Mouse (Mus musculus) erythroid progenitor cell, adult 5-6 weeks (primary cell): Measurements from ENCODE around the gene Igfbp3. TPM values are rescaled to one million over a fixed set of nuclear protein-coding genes. Genes with fewer than 3 reads are reported as not detected.

Experiments
- ATAC-seq: replicated peaks from 2 replicates; pipeline ENCODE4 v1.8.0; 2016; ENCODE audit warnings: moderate number of reproducible peaks, mild to moderate bottlenecking, moderate TSS enrichment, inconsistent platforms; ENCODE audit not compliant: poor library complexity, low FRiP score, severe bottlenecking
- total RNA-seq, 2 experiments: library from RNA; stranded (forward) in 1 of 2; stranded (reverse) in 1 of 2; fragments of 150-400 nt in 1 of 2; fragments of 186-747, 209-891 nt in 1 of 2; gene quantifications; 2 replicates each; pipeline versions ENCODE4 v1.2.3 to v1.2.4; 2015 to 2017; ENCODE audit warnings: low replicate concordance in 2 of 2

Gene Igfbp3
- total RNA-seq, 2 experiments from 2014 or later: not detected

DNA sequence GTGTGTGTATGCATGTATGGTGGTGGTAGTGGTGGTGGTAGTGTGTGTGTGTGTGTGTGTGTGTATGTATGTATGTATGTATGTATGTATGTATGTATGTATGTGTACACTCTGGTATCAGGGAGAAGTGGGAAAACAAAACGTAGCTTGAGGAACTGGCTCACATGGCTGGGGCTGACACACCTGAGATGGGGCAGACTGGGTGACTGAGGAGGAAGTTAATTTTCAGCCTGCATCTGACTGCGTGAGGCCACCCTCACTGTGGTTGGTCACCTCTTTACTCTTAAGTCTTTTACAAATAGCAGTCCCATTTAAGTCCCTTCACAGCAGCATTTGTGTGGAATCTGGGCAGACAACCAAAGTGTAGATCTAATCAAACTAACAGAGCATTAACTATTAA is 34.4 kb downstream of the Igfbp3 start:
- ATAC-seq: no peak

DNA sequence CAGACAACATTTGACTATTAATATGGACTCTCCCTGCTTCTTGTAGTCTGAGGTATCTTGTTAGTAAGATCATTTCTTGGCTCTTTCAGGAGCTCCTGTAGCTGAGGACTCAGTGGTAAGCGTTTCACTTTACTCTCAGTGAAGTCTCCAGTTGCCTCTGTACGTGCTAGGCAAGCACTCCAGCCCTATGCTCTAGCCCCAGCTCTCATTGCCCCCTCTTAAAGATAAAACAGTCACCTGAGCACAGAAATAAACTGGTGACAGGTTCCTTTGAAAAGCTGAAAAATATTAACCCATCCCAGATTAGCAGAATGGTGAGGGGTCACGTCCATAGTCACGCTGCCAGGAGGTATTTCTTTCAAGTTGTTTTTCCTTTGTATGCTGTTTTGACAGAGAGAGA is 35.0 kb downstream of the Igfbp3 start:
- ATAC-seq: no peak

DNA sequence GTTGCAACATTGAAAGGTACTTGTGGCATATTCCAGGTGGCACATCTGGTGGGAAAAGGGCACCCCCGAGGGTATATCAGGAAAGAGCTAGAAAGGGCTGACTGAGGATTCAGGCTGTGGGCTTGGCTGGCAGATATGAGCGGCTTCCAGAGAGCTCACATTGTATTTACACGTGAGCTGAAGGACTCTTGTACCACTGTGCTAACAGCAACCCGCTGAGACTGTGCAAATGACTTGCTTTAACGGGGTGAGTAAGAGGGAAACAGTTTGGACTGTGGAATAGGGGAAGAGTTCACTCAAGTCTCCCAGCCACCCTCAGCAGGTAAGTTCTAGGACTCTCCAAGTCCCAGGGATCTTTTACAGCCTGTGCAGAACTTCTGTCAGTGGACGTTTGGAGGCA is 40.1 kb downstream of the Igfbp3 start:
- ATAC-seq: no peak

DNA sequence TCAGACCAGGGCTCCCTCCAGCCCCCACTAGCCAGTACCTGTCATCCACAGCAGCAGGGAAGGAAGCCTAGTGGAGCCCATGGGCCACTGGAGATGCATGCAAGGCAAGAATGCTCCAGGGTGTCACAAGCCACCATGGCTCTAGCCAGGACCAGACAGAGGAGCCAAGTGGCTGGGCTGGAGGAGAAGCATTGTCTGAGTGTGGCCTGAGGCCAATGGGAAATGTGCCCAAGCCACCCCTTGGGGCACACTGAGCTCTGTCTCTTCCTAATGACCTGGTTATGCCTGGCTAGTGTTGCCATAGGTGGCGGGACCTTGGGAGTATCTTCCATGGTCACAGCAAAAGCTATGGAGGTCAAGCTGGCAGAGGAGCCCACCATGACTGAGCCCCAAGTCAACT is 44.1 kb downstream of the Igfbp3 start:
- no peak for ATAC-seq

DNA sequence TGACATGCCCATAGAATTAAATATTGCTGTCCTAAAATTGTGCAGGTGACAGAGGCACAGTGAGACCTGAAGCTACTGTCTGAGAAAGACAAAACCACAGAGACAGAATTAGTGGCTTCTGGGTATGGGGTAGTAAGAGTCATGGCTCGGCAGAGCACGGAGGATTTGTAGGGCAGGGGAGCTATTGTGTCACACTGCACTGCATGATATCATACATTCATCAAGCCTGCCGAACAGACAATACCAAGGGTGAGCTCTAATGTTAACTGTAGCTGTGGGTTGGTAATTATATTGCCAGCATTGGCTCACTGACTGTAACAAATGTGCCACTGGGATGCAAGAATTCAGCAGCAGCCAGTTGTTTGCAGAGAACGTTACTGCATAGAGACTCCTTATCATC is 49.3 kb downstream of the Igfbp3 start:
- ATAC-seq: no peak

DNA sequence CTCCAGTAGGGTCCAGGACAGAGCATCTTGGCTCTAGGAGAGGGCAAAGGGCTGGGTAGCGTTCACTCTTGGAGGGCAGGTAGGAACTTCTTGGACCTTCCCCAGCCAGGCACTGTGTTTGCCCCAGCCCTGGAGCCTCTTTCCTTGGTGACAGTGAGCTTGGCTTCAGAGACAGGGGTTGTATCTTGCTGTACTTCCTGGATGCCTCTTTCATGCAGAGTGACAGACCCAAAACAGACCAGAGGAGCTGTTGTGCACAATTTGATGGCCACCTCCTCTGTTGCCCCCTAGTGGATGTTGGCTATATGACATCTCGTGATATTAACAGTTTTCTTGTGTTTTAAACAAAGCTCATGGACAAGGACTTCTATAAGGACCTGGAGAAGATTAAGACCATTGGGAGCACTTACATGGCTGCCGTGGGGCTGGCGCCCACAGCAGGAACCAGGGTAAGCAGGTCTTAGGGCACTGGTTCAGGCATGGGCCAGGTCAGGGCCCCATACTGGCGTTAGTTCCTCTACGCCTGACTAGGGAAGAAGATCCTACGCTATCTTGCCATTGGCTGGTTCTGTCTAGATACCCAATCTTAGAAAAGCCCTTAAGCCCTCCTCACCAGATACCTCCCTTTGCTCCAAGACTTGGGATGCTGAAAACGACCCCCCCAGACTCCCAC is 52.1 kb downstream of the Igfbp3 start:
- ATAC-seq: no peak

DNA sequence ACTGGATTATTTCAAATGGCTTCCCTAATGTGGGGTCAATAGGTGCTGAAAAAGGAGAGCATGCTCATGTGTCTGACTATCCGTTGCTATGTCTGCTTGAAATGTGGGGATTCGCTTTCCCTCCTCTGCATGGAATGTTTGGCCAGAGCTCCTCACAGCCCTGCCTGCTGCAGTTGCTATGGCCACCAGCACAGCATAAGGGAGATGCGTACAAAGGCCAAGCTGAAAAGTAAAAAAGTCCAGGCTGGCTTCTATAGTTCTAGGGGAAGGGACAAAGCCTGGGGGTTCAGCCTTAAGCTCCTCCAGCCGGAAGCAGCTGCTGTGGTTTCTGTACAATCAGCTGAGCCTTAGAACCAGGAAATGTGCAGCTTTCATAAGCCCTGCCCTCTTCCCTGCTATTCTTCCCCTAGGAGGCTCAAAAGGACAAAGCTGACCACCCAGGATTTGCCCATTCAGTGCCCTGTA is 53.1 kb downstream of the Igfbp3 start:
- no peak for ATAC-seq

DNA sequence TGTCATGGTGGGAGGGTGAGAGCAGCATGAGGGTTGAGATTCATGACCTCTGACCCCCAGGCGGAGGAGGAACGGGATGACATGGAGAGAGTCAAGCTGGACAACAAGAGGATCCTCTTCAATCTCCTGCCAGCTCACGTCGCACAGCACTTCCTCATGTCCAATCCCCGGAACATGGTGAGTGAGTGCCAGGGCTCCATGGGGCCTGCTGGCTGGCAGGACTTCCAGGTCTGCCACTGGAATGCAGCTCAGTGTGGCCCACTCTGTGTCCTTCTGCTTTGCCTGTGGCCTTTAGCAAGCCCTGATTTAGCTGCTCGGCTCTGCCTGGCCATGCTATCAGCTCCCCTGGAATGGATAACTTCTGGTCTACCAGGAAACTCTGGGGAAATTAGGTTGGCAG is 53.6 kb downstream of the Igfbp3 start:
- ATAC-seq: no peak

DNA sequence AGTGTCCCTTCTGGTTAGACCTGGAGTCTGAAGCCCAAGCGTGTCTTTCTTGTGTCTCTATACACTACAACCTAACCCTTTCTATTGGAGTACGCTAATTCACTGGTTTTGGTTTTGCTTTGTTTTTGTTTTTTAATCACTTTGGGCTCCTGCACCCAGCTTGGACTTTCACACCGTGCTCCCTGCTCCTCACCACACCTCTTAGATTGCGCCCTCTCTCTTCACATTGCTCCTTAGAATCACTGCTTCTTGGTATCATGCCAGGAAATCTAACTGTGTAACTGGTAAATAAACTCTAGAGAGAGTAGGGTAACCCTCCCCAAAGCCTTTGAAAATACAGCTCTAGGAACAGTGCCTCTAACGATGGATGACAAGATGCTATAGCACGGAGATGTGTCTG is 55.5 kb downstream of the Igfbp3 start:
- no peak for ATAC-seq

DNA sequence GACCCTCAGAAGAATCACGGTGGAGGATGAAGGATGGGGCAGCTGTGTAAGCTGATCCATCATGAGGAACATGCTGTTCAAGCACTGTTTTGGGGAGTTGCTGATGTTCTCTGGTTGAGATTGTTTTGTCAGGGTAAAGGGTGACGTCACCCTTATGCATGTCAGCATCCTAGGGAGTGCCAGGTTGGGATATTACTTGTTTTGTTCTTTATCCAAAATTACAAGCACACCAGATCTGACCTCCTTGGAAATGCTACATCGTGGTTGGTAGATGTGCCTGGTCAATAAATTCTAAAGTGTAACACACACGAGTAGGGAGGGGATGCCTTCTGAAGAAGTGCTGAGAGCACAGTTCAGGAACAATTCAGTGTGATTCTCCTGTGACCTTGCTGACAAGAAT is 57.3 kb downstream of the Igfbp3 start:
- no peak for ATAC-seq

Other genes starting within 250 kb of the Igfbp3 start
- gene Adcy1, start 150.4 kb downstream of the Igfbp3 start, total RNA-seq (2015; ENCODE audit: low replicate concordance): not detected in 2 replicates
- not detected in 2 replicates for gene Adcy1, start 150.4 kb downstream of the Igfbp3 start, total RNA-seq (2017; ENCODE audit: low replicate concordance)
- gene Gm11985, start 25.4 kb downstream of the Igfbp3 start, total RNA-seq (2015; ENCODE audit: low replicate concordance): not detected in 2 replicates
- gene Gm11985, start 25.4 kb downstream of the Igfbp3 start, total RNA-seq (2017; ENCODE audit: low replicate concordance): not detected in 2 replicates
- not detected in 2 replicates for gene Igfbp1, start 16.1 kb downstream of the Igfbp3 start, total RNA-seq (2015; ENCODE audit: low replicate concordance)
- gene Igfbp1, start 16.1 kb downstream of the Igfbp3 start, total RNA-seq (2017; ENCODE audit: low replicate concordance): not detected in 2 replicates